ENCODE assay signal across 8 mouse cellular contexts in genomic region chr6:77650127-77650526, GRCm38 (mm10).
DNase-seq lines count a peak whose midpoint lies in the region; ATAC-seq lines count a peak whose summit lies in the region.

No protein-coding gene starts in this region.

- intact Hi-C loops in gastrocnemius, postnatal 36 days (cut with DNase I), result no loop called here

- ATAC-seq in CD4-positive, CD25-positive, alpha-beta regulatory T cell, adult 4 months, result no peak

- DNase-seq in gastrocnemius, postnatal 4 days (ENCODE audit: low spot score in 2 of 2), result peak; percentile 28 to 45
- no peak for DNase-seq in gastrocnemius, postnatal 36 days
- peak; percentile 11 for DNase-seq in MN1 (ENCODE audit: low spot score)
- peak; percentile 32 for DNase-seq in cerebellum, adult 9-11 months
- peak; percentile 31 to 63 for DNase-seq in frontal cortex, postnatal 14 days (ENCODE audit: low spot score in 2 of 2)
- peak; percentile 55 to 77 for DNase-seq in layer of hippocampus, postnatal 25 days (ENCODE audit: extremely low spot score in 1 of 2, low spot score in 1 of 2)
- DNase-seq in neural tube, embryonic 10.5 days (ENCODE audit: extremely low spot score, low spot score), result peak; percentile 62

Comparison
In these comparisons a context has a peak if more than half of its experiments do, and no peak if none do; other contexts are left out.
1. DNase-seq: peak in gastrocnemius, postnatal 4 days (2 of 2), MN1 (single experiment), cerebellum, adult 9-11 months (single experiment), frontal cortex, postnatal 14 days (2 of 2), layer of hippocampus, postnatal 25 days (2 of 2) and neural tube, embryonic 10.5 days (single experiment); none in gastrocnemius, postnatal 36 days (0 of 2).